Mouse (Mus musculus): ENCODE measurements around the gene Galnt2. TPM values are rescaled to one million over a fixed set of nuclear protein-coding genes. Genes with fewer than 3 reads are reported as not detected.

Gene Galnt2
- polyA plus RNA-seq, 1 experiment = 27.9 TPM

- no peak for DNase-seq (ENCODE audit: extremely low spot score in 1 of 2, low spot score in 1 of 2)
Measured at GRCm38 (mm10) chr8:124232280-124232600, 1.0 kb downstream of the Galnt2 start.

GRCm38 (mm10) chr8:124234496-124234895, 3.3 kb downstream of the Galnt2 start:
- DNase-seq (ENCODE audit: extremely low spot score in 1 of 2, low spot score in 1 of 2) = no peak

GRCm38 (mm10) chr8:124235536-124235935, 4.3 kb downstream of the Galnt2 start:
- no peak for DNase-seq (ENCODE audit: extremely low spot score in 1 of 2, low spot score in 1 of 2)

GRCm38 (mm10) chr8:124239350-124239749, 8.2 kb downstream of the Galnt2 start:
- DNase-seq (ENCODE audit: extremely low spot score in 1 of 2, low spot score in 1 of 2) = no peak

GRCm38 (mm10) chr8:124240932-124241331, 9.7 kb downstream of the Galnt2 start:
- no peak for DNase-seq (ENCODE audit: extremely low spot score in 1 of 2, low spot score in 1 of 2)

GRCm38 (mm10) chr8:124242208-124242607, 11.0 kb downstream of the Galnt2 start:
- DNase-seq (ENCODE audit: extremely low spot score in 1 of 2, low spot score in 1 of 2) = no peak

GRCm38 (mm10) chr8:124242913-124243312, 11.7 kb downstream of the Galnt2 start:
- DNase-seq (ENCODE audit: extremely low spot score in 1 of 2, low spot score in 1 of 2) = no peak

- DNase-seq (ENCODE audit: extremely low spot score in 1 of 2, low spot score in 1 of 2) = no peak
Measured at GRCm38 (mm10) chr8:124247581-124247980, 16.4 kb downstream of the Galnt2 start.

GRCm38 (mm10) chr8:124248688-124249087, 17.5 kb downstream of the Galnt2 start:
- no peak for DNase-seq (ENCODE audit: extremely low spot score in 1 of 2, low spot score in 1 of 2)

GRCm38 (mm10) chr8:124250255-124250654, 19.1 kb downstream of the Galnt2 start:
- no peak for DNase-seq (ENCODE audit: extremely low spot score in 1 of 2, low spot score in 1 of 2)

GRCm38 (mm10) chr8:124250785-124251184, 19.6 kb downstream of the Galnt2 start:
- DNase-seq (ENCODE audit: extremely low spot score in 1 of 2, low spot score in 1 of 2) = no peak

GRCm38 (mm10) chr8:124252533-124252950, 21.4 kb downstream of the Galnt2 start:
- DNase-seq (ENCODE audit: extremely low spot score in 1 of 2, low spot score in 1 of 2) = peak in 1 of 2 experiments; percentile 76

GRCm38 (mm10) chr8:124253939-124254338, 22.7 kb downstream of the Galnt2 start:
- no peak for DNase-seq (ENCODE audit: extremely low spot score in 1 of 2, low spot score in 1 of 2)

- no peak for DNase-seq (ENCODE audit: extremely low spot score in 1 of 2, low spot score in 1 of 2)
Measured at GRCm38 (mm10) chr8:124256841-124257240, 25.6 kb downstream of the Galnt2 start.

- peak in 1 of 2 experiments; percentile 63 for DNase-seq (ENCODE audit: extremely low spot score in 1 of 2, low spot score in 1 of 2)
Measured at GRCm38 (mm10) chr8:124257363-124257762, 26.2 kb downstream of the Galnt2 start.

- DNase-seq (ENCODE audit: extremely low spot score in 1 of 2, low spot score in 1 of 2) = no peak
Measured at GRCm38 (mm10) chr8:124259146-124259545, 28.0 kb downstream of the Galnt2 start.

- no peak for DNase-seq (ENCODE audit: extremely low spot score in 1 of 2, low spot score in 1 of 2)
Measured at GRCm38 (mm10) chr8:124259925-124260324, 28.7 kb downstream of the Galnt2 start.

- DNase-seq (ENCODE audit: extremely low spot score in 1 of 2, low spot score in 1 of 2) = no peak
Measured at GRCm38 (mm10) chr8:124260371-124260770, 29.2 kb downstream of the Galnt2 start.

- DNase-seq (ENCODE audit: extremely low spot score in 1 of 2, low spot score in 1 of 2) = no peak
Measured at GRCm38 (mm10) chr8:124263058-124263457, 31.9 kb downstream of the Galnt2 start.

GRCm38 (mm10) chr8:124264032-124264431, 32.8 kb downstream of the Galnt2 start:
- DNase-seq (ENCODE audit: extremely low spot score in 1 of 2, low spot score in 1 of 2) = no peak

- no peak for DNase-seq (ENCODE audit: extremely low spot score in 1 of 2, low spot score in 1 of 2)
Measured at GRCm38 (mm10) chr8:124264671-124265070, 33.5 kb downstream of the Galnt2 start.

- no peak for DNase-seq (ENCODE audit: extremely low spot score in 1 of 2, low spot score in 1 of 2)
Measured at GRCm38 (mm10) chr8:124265130-124265529, 33.9 kb downstream of the Galnt2 start.

- no peak for DNase-seq (ENCODE audit: extremely low spot score in 1 of 2, low spot score in 1 of 2)
Measured at GRCm38 (mm10) chr8:124265798-124266197, 34.6 kb downstream of the Galnt2 start.
